Mouse (Mus musculus) gastrocnemius, adult 2 months (tissue): Measurements from ENCODE around the gene Ppy. TPM values are rescaled to one million over a fixed set of nuclear protein-coding genes. Genes with fewer than 3 reads are reported as not detected.

Experiments
- DNase-seq: peaks from one replicate; pipeline ENCODE4 v3.0.0; 2022
- H3K27ac ChIP-seq: fragments of 200-600 bp; 2 replicates; pipeline ENCODE4 v1.8.1; 2022; ENCODE audit warnings: mild to moderate bottlenecking
- H3K4me3 ChIP-seq: fragments of 200-600 bp; 2 replicates; pipeline ENCODE4 v1.8.1; 2022; ENCODE audit warnings: mild to moderate bottlenecking, moderate library complexity
- CTCF ChIP-seq: fragments of 200-600 bp; IDR thresholded peaks from 2 replicates; pipeline ENCODE4 v1.8.1; 2022; ENCODE audit warnings: antibody characterized with exemption, mild to moderate bottlenecking, moderate library complexity
- intact Hi-C: fragments of 180-260 bp; cut with DNase I; formaldehyde crosslinking; loops from one replicate; pipeline ENCODE4 v1.15.1; 2025
- total RNA-seq, 2 experiments: library from RNA; stranded (reverse); gene quantifications; 2 replicates each; pipeline ENCODE4 v1.2.3; 2021

Ppy gene
- total RNA-seq, 2 experiments from 2014 or later: not detected

DNA sequence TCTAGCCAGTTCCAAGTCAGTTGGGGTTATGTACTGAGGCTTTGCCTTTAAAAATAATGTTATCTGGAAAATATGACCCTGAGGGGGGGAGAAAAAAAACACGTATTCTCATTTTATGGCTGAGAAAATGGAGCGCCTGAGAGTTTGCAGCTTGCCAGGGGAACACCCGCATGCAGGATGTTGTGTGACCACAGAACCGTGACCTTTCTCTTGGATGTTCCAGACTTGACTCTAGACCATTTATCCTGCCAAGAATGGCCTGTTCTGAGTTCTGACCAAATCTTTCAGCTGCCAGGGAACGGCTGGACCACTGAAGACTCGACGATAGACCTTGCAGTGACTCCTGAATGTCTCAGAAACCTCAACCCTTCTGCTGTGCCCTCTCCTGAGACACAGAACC, 47.9 kb downstream of the Ppy start:
- H3K4me3 ChIP-seq: peak overlapping the region; percentile 29; the same call in 1 of the 2 replicates
- peak overlapping the region; percentile 86 for H3K27ac ChIP-seq
- no peak for TF ChIP-seq CTCF
- peak; percentile 45 for DNase-seq
- intact Hi-C loops: loop anchor here (5.0 kb wide), 1 partner anchor 136 kb away; no protein-coding TSS in a partner anchor

DNA sequence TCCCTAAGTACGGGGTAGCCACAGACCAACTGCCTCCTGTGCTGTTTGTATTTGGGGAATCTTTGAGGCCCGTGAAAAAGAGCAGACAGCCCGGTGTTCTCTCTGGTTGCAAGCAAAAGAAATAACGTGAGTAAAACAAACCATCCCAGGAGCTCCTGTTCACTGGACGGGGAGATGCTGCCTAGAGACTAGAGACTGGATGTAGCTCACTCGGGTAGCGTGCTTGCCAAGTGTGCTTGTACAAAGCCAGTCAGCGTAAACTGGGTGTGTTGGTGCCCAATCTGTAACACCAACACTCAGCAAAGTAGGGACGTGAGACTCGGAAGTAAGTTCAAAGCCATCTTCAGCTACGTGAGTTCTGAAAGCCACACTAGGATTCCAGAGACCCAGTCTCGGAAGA, 48.4 kb downstream of the Ppy start:
- TF ChIP-seq CTCF: no peak
- Histone ChIP-seq H3K4me3 (peak overlapping the region; percentile 29; the same call in 1 of the 2 replicates), H3K27ac (peak overlapping the region; percentile 86)
- intact Hi-C loops: loop anchor here (5.0 kb wide), 1 partner anchor 135 kb away; no protein-coding TSS in a partner anchor
- DNase-seq: no peak

DNA sequence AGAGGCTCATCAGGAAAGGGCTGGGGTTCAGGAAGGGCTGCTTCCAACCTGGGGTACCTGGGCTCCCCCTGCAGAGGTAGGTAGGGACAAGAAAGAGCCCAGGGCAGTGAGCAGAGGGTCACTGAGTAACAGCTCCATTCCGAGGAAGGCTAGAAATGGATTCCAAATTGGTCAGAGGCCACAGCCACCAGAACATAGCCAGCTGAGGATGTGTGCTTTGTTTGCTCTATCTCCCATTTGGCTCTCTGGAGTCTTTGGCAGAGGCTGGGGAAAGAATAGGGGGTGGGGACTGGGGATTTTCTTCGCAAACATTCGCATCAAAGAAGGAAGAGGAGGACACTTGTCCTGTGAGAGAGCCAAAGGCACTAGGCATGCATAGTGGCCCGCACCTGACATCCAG, 49.2 kb downstream of the Ppy start:
- intact Hi-C loops: loop anchor here (5.0 kb wide), 1 partner anchor 135 kb away; no protein-coding TSS in a partner anchor
- H3K27ac ChIP-seq: peak overlapping the region; percentile 86
- TF ChIP-seq CTCF: no peak
- peak; percentile 36 for DNase-seq
- H3K4me3 ChIP-seq: peak overlapping the region; percentile 29; the same call in 1 of the 2 replicates

DNA sequence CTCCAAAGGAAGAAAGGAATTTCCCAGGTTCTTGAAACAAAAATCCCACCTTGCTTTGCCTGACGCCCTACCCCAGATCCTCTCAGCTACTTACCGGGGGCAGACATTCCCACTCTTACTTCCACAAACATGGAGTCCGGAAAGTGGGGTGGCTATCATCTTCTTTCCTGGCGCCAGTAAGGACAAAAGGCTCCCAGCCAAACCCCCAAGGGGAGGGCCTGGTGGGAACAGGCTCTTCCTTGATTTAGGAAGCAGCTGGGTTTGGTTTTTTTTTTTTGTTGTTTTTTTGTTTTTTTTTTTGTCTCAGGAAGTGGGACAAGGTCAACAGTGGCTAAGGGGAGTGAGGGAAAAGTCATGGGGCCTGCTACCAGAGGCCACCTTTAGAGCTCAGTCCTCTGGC, 49.6 kb downstream of the Ppy start:
- Histone ChIP-seq H3K4me3 (peak overlapping the region; percentile 40), H3K27ac (peak overlapping the region; percentile 86)
- intact Hi-C loops: loop anchor here (5.0 kb wide), 1 partner anchor 134 kb away; no protein-coding TSS in a partner anchor
- peak; percentile 72 for DNase-seq
- no peak for TF ChIP-seq CTCF

Other genes starting within 250 kb of the Ppy start
- gene Meox1, start 206.9 kb downstream of the Ppy start, total RNA-seq: 1 to 10 TPM; 1.1 to 4.7 TPM
- gene Sost, start 134.3 kb downstream of the Ppy start, total RNA-seq: not detected
- not detected for gene Cfap97d1, start 117.0 kb downstream of the Ppy start, total RNA-seq
- gene Dusp3, start 114.3 kb downstream of the Ppy start, total RNA-seq: 100 to 1,000 TPM; 123 to 129 TPM
- gene Mpp3, start 72.9 kb downstream of the Ppy start, total RNA-seq: 10 to 100 TPM; 19.4 to 34.7 TPM
- gene Cd300lg, start 59.8 kb downstream of the Ppy start, total RNA-seq: 10 to 100 TPM; 17.6 to 18.9 TPM
- 1 to 10 TPM; 1.2 TPM for gene Mpp2, start 12.8 kb downstream of the Ppy start, total RNA-seq
- gene Pyy, start 6.5 kb upstream of the Ppy start, total RNA-seq: not detected
- not detected for gene Nags, start 44.2 kb upstream of the Ppy start, total RNA-seq
- gene Tmem101, start 55.1 kb upstream of the Ppy start, total RNA-seq: 10 to 100 TPM in 1 of 2 experiments, 1 to 10 TPM in 1; 9.8 to 10.2 TPM
- gene Lsm12, start 84.0 kb upstream of the Ppy start, total RNA-seq: 100 to 1,000 TPM in 1 of 2 experiments, 10 to 100 TPM in 1; 95.3 to 106 TPM
- 10 to 100 TPM; 50.3 to 53.0 TPM for gene G6pc3, start 88.3 kb upstream of the Ppy start, total RNA-seq
- 10 to 100 TPM; 78.3 to 78.7 TPM for gene Hdac5, start 128.8 kb upstream of the Ppy start, total RNA-seq
- gene BC030867, start 147.6 kb upstream of the Ppy start, total RNA-seq: not detected
- gene Asb16, start 167.4 kb upstream of the Ppy start, total RNA-seq: 10 to 100 TPM; 78.2 to 80.4 TPM
- 10 to 100 TPM; 13.9 to 15.7 TPM for gene Tmub2, start 183.6 kb upstream of the Ppy start, total RNA-seq
- 10 to 100 TPM; 12.0 to 12.6 TPM for gene Atxn7l3, start 195.3 kb upstream of the Ppy start, total RNA-seq
- gene Ubtf, start 218.4 kb upstream of the Ppy start, total RNA-seq: 10 to 100 TPM; 37.8 to 40.4 TPM